Mouse (Mus musculus): ENCODE results near the gene Foxn3. TPM values are rescaled to one million over a fixed set of nuclear protein-coding genes. Genes with fewer than 3 reads are reported as not detected.

The Foxn3 gene
- polyA plus RNA-seq, 1 experiment = 37.8 TPM

DNA sequence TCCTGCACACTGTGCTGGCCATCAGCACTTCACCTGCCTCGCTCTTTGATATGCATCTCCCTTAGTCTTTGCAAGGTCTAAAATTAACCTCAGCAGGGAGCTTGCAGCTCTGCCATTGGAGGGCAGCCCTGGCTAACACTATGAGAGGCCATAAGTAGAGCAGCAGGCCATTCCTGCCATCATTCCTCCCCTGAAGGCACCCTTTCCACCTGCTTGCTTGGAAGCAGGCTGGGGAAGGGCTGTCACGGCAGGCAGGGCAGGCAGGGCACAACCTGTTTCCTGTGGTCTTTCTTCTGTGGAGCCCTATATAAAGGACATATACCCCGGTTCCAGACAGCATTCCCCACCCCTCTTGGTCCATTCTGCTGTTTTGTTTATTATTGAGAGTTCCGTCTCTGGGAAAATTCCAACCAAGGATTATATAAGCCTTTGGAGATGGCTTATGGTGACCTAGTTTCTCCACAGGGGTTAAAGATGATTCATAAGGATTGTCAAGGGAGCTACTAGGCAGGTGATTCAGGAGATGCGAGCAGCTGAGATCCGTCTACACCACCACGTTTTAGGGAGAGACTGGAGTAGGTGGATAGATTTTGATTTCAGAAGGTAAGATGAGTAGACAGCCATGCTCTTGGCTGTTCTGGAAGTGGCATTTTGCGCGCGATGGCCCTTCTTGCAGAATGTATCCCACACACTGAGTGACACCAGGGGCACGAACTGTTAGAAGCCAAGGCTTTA is 347.7 kb downstream of the Foxn3 start:
- Histone ChIP-seq H3K36me3 (ENCODE audit: control insufficient read depth, insufficient read depth, low read length) (no peaks in the 10 kb centered on the region; the same call in 1 of the 2 replicates), H3K4me1 (ENCODE audit: control insufficient read depth, insufficient read depth, insufficient read length) (no peaks in the 10 kb centered on the region), H3K4me3 (ENCODE audit: extremely low read depth, insufficient read depth, insufficient read length) (no peak overlapping the region), H3K27me3 (ENCODE audit: control insufficient read depth, insufficient read depth, low read length) (no peaks in the 10 kb centered on the region), H3K27ac (ENCODE audit: insufficient read depth, low read length) (no peak overlapping the region)
- 90% methylated on average over 11 of the region's 11 CpGs for WGBS
- no peak for TF ChIP-seq CTCF (IDR thresholded peaks at IDR 0.05; ENCODE audit: extremely low read depth, insufficient read depth, insufficient read length, insufficient replicate concordance)
- no peak for TF ChIP-seq POLR2A (IDR thresholded peaks at IDR 0.05; ENCODE audit: low read depth, low read length)
- no peak for DNase-seq (ENCODE audit: low read depth in 1 of 2, low spot score in 2 of 2)

- no peaks in the 10 kb centered on the region; the same call in 1 of the 2 replicates for H3K36me3 ChIP-seq (ENCODE audit: control insufficient read depth, insufficient read depth, low read length)
- H3K27me3 ChIP-seq (ENCODE audit: control insufficient read depth, insufficient read depth, low read length) = no peaks in the 10 kb centered on the region
- TF ChIP-seq CTCF (IDR thresholded peaks at IDR 0.05; ENCODE audit: extremely low read depth, insufficient read depth, insufficient read length, insufficient replicate concordance) (no peak), POLR2A (IDR thresholded peaks at IDR 0.05; ENCODE audit: low read depth, low read length) (no peak)
- 90% methylated on average over 5 of the region's 5 CpGs for WGBS
- H3K27ac ChIP-seq (ENCODE audit: insufficient read depth, low read length) = no peak overlapping the region
- DNase-seq (ENCODE audit: low read depth in 1 of 2, low spot score in 2 of 2) = no peak
- no peak overlapping the region for H3K4me3 ChIP-seq (ENCODE audit: extremely low read depth, insufficient read depth, insufficient read length)
- no peaks in the 10 kb centered on the region for H3K4me1 ChIP-seq (ENCODE audit: control insufficient read depth, insufficient read depth, insufficient read length)
Measured at GRCm38 (mm10) chr12:99214098-99214497, 349.3 kb downstream of the Foxn3 start.

- Histone ChIP-seq H3K27me3 (ENCODE audit: control insufficient read depth, insufficient read depth, low read length) (no peaks in the 10 kb centered on the region), H3K4me3 (ENCODE audit: extremely low read depth, insufficient read depth, insufficient read length) (no peak overlapping the region), H3K27ac (ENCODE audit: insufficient read depth, low read length) (no peak overlapping the region), H3K36me3 (ENCODE audit: control insufficient read depth, insufficient read depth, low read length) (peaks cover 6% of the 10 kb centered on the region), H3K4me1 (ENCODE audit: control insufficient read depth, insufficient read depth, insufficient read length) (no peaks in the 10 kb centered on the region)
- TF ChIP-seq CTCF (IDR thresholded peaks at IDR 0.05; ENCODE audit: extremely low read depth, insufficient read depth, insufficient read length, insufficient replicate concordance) = no peak
- TF ChIP-seq POLR2A (IDR thresholded peaks at IDR 0.05; ENCODE audit: low read depth, low read length) = no peak
- WGBS = 56% methylated on average over 12 of the region's 12 CpGs
- no peak for DNase-seq (ENCODE audit: low read depth in 1 of 2, low spot score in 2 of 2)
Measured at GRCm38 (mm10) chr12:99213218-99213617, 350.2 kb downstream of the Foxn3 start.

GRCm38 (mm10) chr12:99209801-99210200 is 353.6 kb downstream of the Foxn3 start:
- DNase-seq (ENCODE audit: low read depth in 1 of 2, low spot score in 2 of 2) = no peak
- WGBS = 95% methylated on average over 8 of the region's 8 CpGs

DNA sequence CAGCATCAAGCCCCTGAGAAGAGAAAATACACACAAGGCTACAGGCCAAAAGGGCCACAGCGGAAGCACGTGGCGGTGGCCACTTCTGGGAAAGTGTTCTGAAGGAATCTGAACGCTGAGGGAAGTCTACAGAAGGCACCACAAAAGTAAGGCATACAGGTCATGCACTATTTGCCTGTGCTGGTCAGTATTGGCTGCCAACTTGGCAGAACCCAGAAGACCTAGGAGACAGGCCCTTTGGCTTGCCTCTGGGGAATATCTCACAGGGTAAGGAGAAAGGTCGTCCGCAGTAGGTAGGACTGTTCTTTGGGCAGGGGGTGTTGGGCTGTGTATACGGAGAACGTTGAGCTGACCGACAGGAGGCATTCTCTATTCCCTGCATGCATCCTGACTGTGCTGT is 355.1 kb downstream of the Foxn3 start:
- Histone ChIP-seq H3K4me1 (ENCODE audit: control insufficient read depth, insufficient read depth, insufficient read length) (peaks cover 2% of the 10 kb centered on the region; the same call in 1 of the 2 replicates), H3K27me3 (ENCODE audit: control insufficient read depth, insufficient read depth, low read length) (no peaks in the 10 kb centered on the region), H3K36me3 (ENCODE audit: control insufficient read depth, insufficient read depth, low read length) (peaks cover 10% of the 10 kb centered on the region), H3K27ac (ENCODE audit: insufficient read depth, low read length) (no peak overlapping the region), H3K4me3 (ENCODE audit: extremely low read depth, insufficient read depth, insufficient read length) (no peak overlapping the region)
- TF ChIP-seq POLR2A (IDR thresholded peaks at IDR 0.05; ENCODE audit: low read depth, low read length) = no peak
- TF ChIP-seq CTCF (IDR thresholded peaks at IDR 0.05; ENCODE audit: extremely low read depth, insufficient read depth, insufficient read length, insufficient replicate concordance) = no peak
- 94% methylated on average over 9 of the region's 9 CpGs for WGBS
- no peak for DNase-seq (ENCODE audit: low read depth in 1 of 2, low spot score in 2 of 2)

More at GRCm38 (mm10) chr12:99209801-99210200, 353.6 kb downstream of the Foxn3 start:
- H3K4me3 ChIP-seq (ENCODE audit: extremely low read depth, insufficient read depth, insufficient read length) = no peak overlapping the region
- no peak overlapping the region for H3K27ac ChIP-seq (ENCODE audit: insufficient read depth, low read length)
- peaks cover 2% of the 10 kb centered on the region; the same call in 1 of the 2 replicates for H3K4me1 ChIP-seq (ENCODE audit: control insufficient read depth, insufficient read depth, insufficient read length)
- no peaks in the 10 kb centered on the region for H3K27me3 ChIP-seq (ENCODE audit: control insufficient read depth, insufficient read depth, low read length)
- H3K36me3 ChIP-seq (ENCODE audit: control insufficient read depth, insufficient read depth, low read length) = peaks cover 8% of the 10 kb centered on the region
- TF ChIP-seq CTCF (IDR thresholded peaks at IDR 0.05; ENCODE audit: extremely low read depth, insufficient read depth, insufficient read length, insufficient replicate concordance) (no peak), POLR2A (IDR thresholded peaks at IDR 0.05; ENCODE audit: low read depth, low read length) (no peak)

- WGBS = 94% methylated on average over 15 of the region's 15 CpGs
- Histone ChIP-seq H3K27me3 (ENCODE audit: control insufficient read depth, insufficient read depth, low read length) (no peaks in the 10 kb centered on the region), H3K4me1 (ENCODE audit: control insufficient read depth, insufficient read depth, insufficient read length) (peaks cover 2% of the 10 kb centered on the region; the same call in 1 of the 2 replicates), H3K4me3 (ENCODE audit: extremely low read depth, insufficient read depth, insufficient read length) (no peak overlapping the region), H3K36me3 (ENCODE audit: control insufficient read depth, insufficient read depth, low read length) (peaks cover 10% of the 10 kb centered on the region), H3K27ac (ENCODE audit: insufficient read depth, low read length) (no peak overlapping the region)
- TF ChIP-seq CTCF (IDR thresholded peaks at IDR 0.05; ENCODE audit: extremely low read depth, insufficient read depth, insufficient read length, insufficient replicate concordance) = no peak
- TF ChIP-seq POLR2A (IDR thresholded peaks at IDR 0.05; ENCODE audit: low read depth, low read length) = no peak
- DNase-seq (ENCODE audit: low read depth in 1 of 2, low spot score in 2 of 2) = no peak
Measured at GRCm38 (mm10) chr12:99207014-99207612, 356.3 kb downstream of the Foxn3 start.

- Histone ChIP-seq H3K27me3 (ENCODE audit: control insufficient read depth, insufficient read depth, low read length) (no peaks in the 10 kb centered on the region), H3K36me3 (ENCODE audit: control insufficient read depth, insufficient read depth, low read length) (peaks cover 10% of the 10 kb centered on the region), H3K27ac (ENCODE audit: insufficient read depth, low read length) (no peak overlapping the region), H3K4me1 (ENCODE audit: control insufficient read depth, insufficient read depth, insufficient read length) (peaks cover 2% of the 10 kb centered on the region; the same call in 1 of the 2 replicates), H3K4me3 (ENCODE audit: extremely low read depth, insufficient read depth, insufficient read length) (no peak overlapping the region)
- no peak for DNase-seq (ENCODE audit: low read depth in 1 of 2, low spot score in 2 of 2)
- no peak for TF ChIP-seq POLR2A (IDR thresholded peaks at IDR 0.05; ENCODE audit: low read depth, low read length)
- TF ChIP-seq CTCF (IDR thresholded peaks at IDR 0.05; ENCODE audit: extremely low read depth, insufficient read depth, insufficient read length, insufficient replicate concordance) = no peak
- 54% methylated on average over 8 of the region's 8 CpGs for WGBS
Measured at GRCm38 (mm10) chr12:99205734-99206133, 357.6 kb downstream of the Foxn3 start.

All from spleen, adult 2 months (tissue).